Mouse (Mus musculus): ENCODE results near the gene Fryl. TPM values are rescaled to one million over a fixed set of nuclear protein-coding genes. Genes with fewer than 3 reads are reported as not detected.
"Not testable (repeated sequence)": the region's sequence is repeated elsewhere in the genome, so short reads cannot be mapped to it uniquely, and the experiment has no call there.

Fryl gene
- total and polyA plus RNA-seq, 3 experiments, result 112 to 439 (median 147) TPM

- TF ChIP-seq GATA2 (IDR thresholded peaks at IDR 0.05; ENCODE audit: borderline replicate concordance, low read depth, low read length), result no peak
- TF ChIP-seq TAL1 (conservative IDR thresholded peaks at IDR 0.05; ENCODE audit: low read depth, low read length), result no peak
- TF ChIP-seq GATA1 (IDR thresholded peaks at IDR 0.05; ENCODE audit: borderline replicate concordance, low read length), result no peak
- TF ChIP-seq CTCF (IDR thresholded peaks at IDR 0.05; ENCODE audit: low read depth, low read length), result no peak
- TF ChIP-seq POLR2AphosphoS5 (IDR thresholded peaks at IDR 0.05; ENCODE audit: insufficient replicate concordance, low read depth, low read length), result no peak
- Histone ChIP-seq H3K27me3 (ENCODE audit: insufficient read depth, low read length) (peaks cover 19% of the 10 kb centered on the region), H3K9me3 (replicated peaks) (no peaks in the 10 kb centered on the region), H3K36me3 (replicated peaks) (no peaks in the 10 kb centered on the region), H3K4me3 (ENCODE audit: low read depth, low read length) (no peak overlapping the region), H3K4me1 (ENCODE audit: insufficient read depth, low read depth, low read length) (no peaks in the 10 kb centered on the region)
- DNase-seq (ENCODE audit: low spot score), result no peak
- no peak for ATAC-seq (ENCODE audit: extremely low read depth, insufficient number of reproducible peaks, low FRiP score, poor library complexity, severe bottlenecking)
Observed at GRCm38 (mm10) chr5:73007582-73007959, 248.8 kb downstream of the Fryl start.

GRCm38 (mm10) chr5:73006784-73007581 lies 249.4 kb downstream of the Fryl start, which contains the start of gene Slc10a4:
Gene Slc10a4, plus strand, starts transcription at chr5:73006883.
- H3K4me3 ChIP-seq (ENCODE audit: low read depth, low read length), result no peak within 1 kb of the TSS
- TF ChIP-seq CTCF (IDR thresholded peaks at IDR 0.05; ENCODE audit: low read depth, low read length) (no peak), POLR2AphosphoS5 (IDR thresholded peaks at IDR 0.05; ENCODE audit: insufficient replicate concordance, low read depth, low read length) (no peak), GATA2 (IDR thresholded peaks at IDR 0.05; ENCODE audit: borderline replicate concordance, low read depth, low read length) (no peak)
- no peaks in the 10 kb centered on the region for H3K36me3 ChIP-seq (replicated peaks)

DNA sequence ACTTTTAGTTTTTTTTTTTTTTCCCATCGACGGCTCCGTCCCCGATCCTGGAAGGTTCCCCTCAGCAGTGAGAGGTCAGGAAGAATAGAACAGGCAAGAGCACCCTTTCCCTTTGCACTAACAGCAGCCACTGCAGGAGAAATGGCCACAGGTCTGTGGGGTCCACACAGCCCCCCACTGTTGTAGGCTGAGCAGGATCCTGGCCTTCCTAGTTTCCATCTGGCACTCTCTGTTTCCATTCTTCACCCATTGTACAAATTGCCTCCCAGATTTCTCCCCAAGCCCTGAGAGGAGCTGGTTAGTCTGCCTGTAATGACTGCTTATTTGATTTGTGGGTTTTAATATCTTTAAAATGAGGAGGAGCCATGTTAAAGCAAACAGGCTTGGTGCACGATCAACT lies 252.4 kb downstream of the Fryl start:
- no peak for ATAC-seq (ENCODE audit: extremely low read depth, insufficient number of reproducible peaks, low FRiP score, poor library complexity, severe bottlenecking)
- TF ChIP-seq TAL1 (conservative IDR thresholded peaks at IDR 0.05; ENCODE audit: low read depth, low read length) (no peak), GATA1 (IDR thresholded peaks at IDR 0.05; ENCODE audit: borderline replicate concordance, low read length) (no peak), GATA2 (IDR thresholded peaks at IDR 0.05; ENCODE audit: borderline replicate concordance, low read depth, low read length) (no peak), CTCF (IDR thresholded peaks at IDR 0.05; ENCODE audit: low read depth, low read length) (no peak), POLR2AphosphoS5 (IDR thresholded peaks at IDR 0.05; ENCODE audit: insufficient replicate concordance, low read depth, low read length) (no peak)
- H3K4me1 ChIP-seq (ENCODE audit: insufficient read depth, low read depth, low read length), result no peaks in the 10 kb centered on the region
- no peaks in the 10 kb centered on the region for H3K36me3 ChIP-seq (replicated peaks)
- no peak for DNase-seq (ENCODE audit: low spot score)
- H3K4me3 ChIP-seq (ENCODE audit: low read depth, low read length), result no peak overlapping the region
- H3K27me3 ChIP-seq (ENCODE audit: insufficient read depth, low read length), result peaks cover 19% of the 10 kb centered on the region
- no peaks in the 10 kb centered on the region for H3K9me3 ChIP-seq (replicated peaks)

More at GRCm38 (mm10) chr5:73006784-73007581, 249.4 kb downstream of the Fryl start, which contains the start of gene Slc10a4:
- Histone ChIP-seq H3K9me3 (replicated peaks) (no peaks in the 10 kb centered on the region), H3K4me1 (ENCODE audit: insufficient read depth, low read depth, low read length) (no peaks in the 10 kb centered on the region), H3K27me3 (ENCODE audit: insufficient read depth, low read length) (peaks cover 19% of the 10 kb centered on the region)
- ATAC-seq (ENCODE audit: extremely low read depth, insufficient number of reproducible peaks, low FRiP score, poor library complexity, severe bottlenecking) (no peak), DNase-seq (ENCODE audit: low spot score) (no peak)

GRCm38 (mm10) chr5:72998546-72998945 lies 257.9 kb downstream of the Fryl start:
- not testable (repeated sequence) for H3K4me3 ChIP-seq (ENCODE audit: low read depth, low read length); H3K36me3 ChIP-seq (replicated peaks); H3K4me1 ChIP-seq (ENCODE audit: insufficient read depth, low read depth, low read length); DNase-seq (ENCODE audit: low spot score); H3K9me3 ChIP-seq (replicated peaks); ATAC-seq (ENCODE audit: extremely low read depth, insufficient number of reproducible peaks, low FRiP score, poor library complexity, severe bottlenecking)
- H3K27me3 ChIP-seq (ENCODE audit: insufficient read depth, low read length), result peaks cover 14% of the 10 kb centered on the region

- no peaks in the 10 kb centered on the region for H3K9me3 ChIP-seq (replicated peaks)
- ATAC-seq (ENCODE audit: extremely low read depth, insufficient number of reproducible peaks, low FRiP score, poor library complexity, severe bottlenecking) (no peak), DNase-seq (ENCODE audit: low spot score) (no peak)
- TF ChIP-seq POLR2AphosphoS5 (IDR thresholded peaks at IDR 0.05; ENCODE audit: insufficient replicate concordance, low read depth, low read length) (no peak), GATA1 (IDR thresholded peaks at IDR 0.05; ENCODE audit: borderline replicate concordance, low read length) (no peak), TAL1 (conservative IDR thresholded peaks at IDR 0.05; ENCODE audit: low read depth, low read length) (no peak), GATA2 (IDR thresholded peaks at IDR 0.05; ENCODE audit: borderline replicate concordance, low read depth, low read length) (no peak), CTCF (IDR thresholded peaks at IDR 0.05; ENCODE audit: low read depth, low read length) (no peak)
- no peaks in the 10 kb centered on the region for H3K36me3 ChIP-seq (replicated peaks)
- H3K27me3 ChIP-seq (ENCODE audit: insufficient read depth, low read length), result peaks cover 14% of the 10 kb centered on the region
- no peaks in the 10 kb centered on the region for H3K4me1 ChIP-seq (ENCODE audit: insufficient read depth, low read depth, low read length)
- H3K4me3 ChIP-seq (ENCODE audit: low read depth, low read length), result no peak overlapping the region
Observed at GRCm38 (mm10) chr5:72995379-72995778, 261.0 kb downstream of the Fryl start.

GRCm38 (mm10) chr5:72994928-72995327 lies 261.5 kb downstream of the Fryl start:
- H3K27me3 ChIP-seq (ENCODE audit: insufficient read depth, low read length), result peaks cover 14% of the 10 kb centered on the region
- no peaks in the 10 kb centered on the region for H3K4me1 ChIP-seq (ENCODE audit: insufficient read depth, low read depth, low read length)
- H3K4me3 ChIP-seq (ENCODE audit: low read depth, low read length), result no peak overlapping the region
- H3K36me3 ChIP-seq (replicated peaks), result no peaks in the 10 kb centered on the region
- TF ChIP-seq TAL1 (conservative IDR thresholded peaks at IDR 0.05; ENCODE audit: low read depth, low read length), result no peak
- DNase-seq (ENCODE audit: low spot score) (no peak), ATAC-seq (ENCODE audit: extremely low read depth, insufficient number of reproducible peaks, low FRiP score, poor library complexity, severe bottlenecking) (no peak)
- no peaks in the 10 kb centered on the region for H3K9me3 ChIP-seq (replicated peaks)

- Histone ChIP-seq H3K4me1 (ENCODE audit: insufficient read depth, low read depth, low read length) (no peaks in the 10 kb centered on the region), H3K27me3 (ENCODE audit: insufficient read depth, low read length) (peaks cover 14% of the 10 kb centered on the region), H3K36me3 (replicated peaks) (no peaks in the 10 kb centered on the region), H3K9me3 (replicated peaks) (no peaks in the 10 kb centered on the region), H3K4me3 (ENCODE audit: low read depth, low read length) (no peak overlapping the region)
- TF ChIP-seq POLR2AphosphoS5 (IDR thresholded peaks at IDR 0.05; ENCODE audit: insufficient replicate concordance, low read depth, low read length) (no peak), GATA1 (IDR thresholded peaks at IDR 0.05; ENCODE audit: borderline replicate concordance, low read length) (no peak), GATA2 (IDR thresholded peaks at IDR 0.05; ENCODE audit: borderline replicate concordance, low read depth, low read length) (no peak), TAL1 (conservative IDR thresholded peaks at IDR 0.05; ENCODE audit: low read depth, low read length) (no peak), CTCF (IDR thresholded peaks at IDR 0.05; ENCODE audit: low read depth, low read length) (no peak)
- no peak for DNase-seq (ENCODE audit: low spot score)
- ATAC-seq (ENCODE audit: extremely low read depth, insufficient number of reproducible peaks, low FRiP score, poor library complexity, severe bottlenecking), result no peak
Observed at GRCm38 (mm10) chr5:72994424-72994823, 262.0 kb downstream of the Fryl start.

All from G1E (cell line).